Mouse (Mus musculus) bone marrow, adult 2 months (tissue): ENCODE results near the gene Kpna7.

Experiments
- CTCF ChIP-seq: fragments of 200-500 bp; IDR thresholded peaks from 2 replicates; pipeline ENCODE4 v1.5.1; 2011; ENCODE audit warnings: low read length, control low read depth; ENCODE audit not compliant: control insufficient read depth, insufficient read depth
- POLR2A ChIP-seq: fragments of 200-500 bp; IDR thresholded peaks from 2 replicates; pipeline ENCODE4 v1.6.1; 2011; ENCODE audit warnings: low read depth, mild to moderate bottlenecking, control low read depth, low read length, borderline replicate concordance; ENCODE audit not compliant: control insufficient read depth

GRCm38 (mm10) chr5:144944370-144944769, 139.5 kb downstream of the Kpna7 start:
- TF ChIP-seq CTCF (no peak), POLR2A (no peak)
